Mouse (Mus musculus) layer of hippocampus, postnatal 36 days (tissue): ENCODE measurements at regions not wholly inside any gene's neighbourhood (a gene's known extent, or its start where the extent isn't known, plus 50 kb on each side); places are given as distances from the start of the nearest gene placed in this dataset.

ENCODE experiments used
- DNase-seq, 2 experiments: peaks; one replicate each; pipeline ENCODE4 v3.0.0; 2022

DNA sequence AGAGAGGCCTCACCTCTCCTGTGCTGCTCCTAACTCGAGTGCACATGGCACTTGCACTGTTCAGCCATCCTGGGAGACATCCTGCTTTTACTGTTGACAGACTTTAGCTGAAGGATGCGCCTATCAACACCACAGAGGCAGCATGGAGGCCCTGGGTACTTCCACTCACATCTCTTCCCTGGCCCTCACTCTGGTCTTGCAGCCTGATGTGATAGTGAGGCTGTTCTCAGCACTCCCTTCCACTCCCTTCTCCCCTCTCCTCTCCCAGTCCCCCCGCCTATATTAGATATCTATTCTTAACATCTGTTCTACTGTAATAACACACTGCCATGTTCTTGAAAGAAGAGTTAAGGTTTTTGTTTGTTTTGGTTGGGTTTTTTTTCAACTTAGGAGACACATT lies 50.2 kb upstream of the Bod1 start:
- no peak for DNase-seq

DNA sequence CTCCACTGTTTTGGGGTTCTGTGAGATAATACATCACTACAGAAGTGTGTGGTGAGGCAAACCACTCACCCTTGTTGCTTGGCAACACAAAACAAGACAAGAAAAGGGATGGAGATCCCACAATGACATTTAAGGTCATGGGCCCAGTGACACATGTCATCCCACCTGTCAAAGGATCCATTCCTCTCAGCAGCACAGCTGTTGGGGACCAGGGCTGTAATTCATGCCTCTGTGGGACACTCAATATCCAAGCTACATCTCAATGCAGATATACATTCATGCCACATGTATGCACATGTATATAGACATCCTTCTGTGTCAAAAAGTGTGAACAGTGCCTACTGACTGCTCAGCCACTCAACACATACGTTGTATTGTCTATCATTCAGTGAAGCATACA lies 52.8 kb upstream of the Bod1 start:
- DNase-seq: no peak

DNA sequence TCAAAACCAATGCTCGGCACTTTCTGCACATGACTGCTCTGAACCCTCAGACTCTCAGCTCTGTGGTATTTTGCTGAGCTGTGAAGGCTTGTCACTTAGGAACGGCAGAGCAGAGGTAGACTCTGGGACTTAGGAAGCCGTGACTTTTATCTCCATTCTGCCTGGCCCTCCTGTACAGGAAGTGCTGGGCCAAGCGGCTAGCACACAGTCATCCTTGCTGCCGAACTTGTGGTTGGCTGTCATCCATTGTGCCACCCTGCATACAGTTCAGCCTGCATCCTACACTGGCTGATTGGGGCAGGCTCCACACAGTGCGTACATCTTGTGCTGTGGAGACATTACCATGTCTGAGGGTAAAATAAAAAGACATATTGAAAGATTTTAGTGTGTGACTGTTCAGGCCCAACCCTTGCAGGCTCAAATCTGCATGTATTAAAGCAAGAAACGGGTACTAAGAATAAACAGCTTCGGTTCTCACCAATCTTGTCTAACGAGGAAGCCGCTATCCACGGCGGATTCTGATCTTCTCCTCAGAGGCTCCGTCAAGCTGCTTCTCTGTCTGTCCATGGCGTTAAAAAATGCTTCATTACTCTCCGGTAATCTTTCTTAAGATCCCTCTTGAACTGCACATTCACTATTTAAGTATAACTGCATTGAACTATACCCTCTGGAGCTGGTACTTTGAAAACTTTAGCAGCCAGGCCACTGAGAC lies 54.4 kb upstream of the Bod1 start:
- no peak for DNase-seq

DNA sequence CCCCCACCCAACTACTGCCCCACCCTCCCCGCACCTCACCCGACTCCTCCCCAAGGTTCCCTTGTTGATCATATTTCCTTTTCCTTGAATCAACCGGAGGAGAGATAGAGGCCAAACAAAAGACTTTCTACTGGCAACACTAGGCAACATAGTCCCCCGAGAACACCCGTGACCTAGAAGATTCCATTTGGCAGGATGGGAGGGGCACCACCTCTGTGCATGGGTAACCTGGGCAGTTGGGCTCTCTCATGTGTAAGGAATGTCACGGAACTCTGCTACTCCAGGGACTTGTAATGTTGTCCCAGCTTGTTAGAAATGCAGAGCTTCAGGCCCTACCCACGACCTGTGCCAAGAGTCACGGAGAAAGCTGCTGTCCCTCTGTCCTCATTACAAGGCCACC lies 55.6 kb upstream of the Bod1 start:
- DNase-seq: no peak

DNA sequence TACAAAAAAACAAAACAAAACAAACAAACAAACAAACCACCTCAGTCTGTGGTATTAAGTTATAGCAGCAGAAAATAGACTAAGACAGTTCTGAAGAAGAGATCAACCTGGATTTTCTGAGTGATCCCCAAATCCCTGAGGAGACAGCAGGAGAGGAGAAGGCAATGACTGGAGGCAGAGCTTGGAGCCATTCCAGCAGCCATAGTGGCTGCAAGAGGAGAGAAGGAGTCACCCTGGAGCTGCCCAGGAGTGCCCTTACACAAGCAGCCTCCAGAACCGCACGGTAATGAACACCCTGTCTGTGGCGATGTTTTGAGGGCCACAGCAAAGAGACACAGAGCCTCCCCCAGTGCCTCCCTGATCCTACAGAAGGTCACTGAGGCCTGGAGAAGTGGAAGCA lies 58.0 kb upstream of the Bod1 start:
- DNase-seq: no peak

DNA sequence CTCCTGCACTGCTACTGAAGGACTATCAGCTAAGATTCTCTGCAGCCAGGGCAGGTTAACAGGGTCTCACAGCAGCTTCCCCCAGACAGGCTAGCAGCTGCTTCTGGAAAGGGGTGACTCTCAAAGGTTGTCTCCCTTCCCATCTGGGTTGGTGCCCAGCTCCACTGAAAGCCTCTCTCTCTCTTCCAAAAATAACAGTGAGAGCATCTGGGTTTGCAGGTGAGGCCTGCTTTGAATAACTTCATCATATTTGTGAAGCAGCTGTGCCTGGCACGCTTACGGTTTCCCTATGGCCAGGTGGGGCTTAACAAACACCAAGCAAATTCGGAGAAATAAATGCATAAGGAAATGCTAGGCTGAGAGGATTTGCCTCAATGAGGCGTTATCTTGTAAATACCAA lies 58.5 kb upstream of the Bod1 start:
- DNase-seq: no peak

DNA sequence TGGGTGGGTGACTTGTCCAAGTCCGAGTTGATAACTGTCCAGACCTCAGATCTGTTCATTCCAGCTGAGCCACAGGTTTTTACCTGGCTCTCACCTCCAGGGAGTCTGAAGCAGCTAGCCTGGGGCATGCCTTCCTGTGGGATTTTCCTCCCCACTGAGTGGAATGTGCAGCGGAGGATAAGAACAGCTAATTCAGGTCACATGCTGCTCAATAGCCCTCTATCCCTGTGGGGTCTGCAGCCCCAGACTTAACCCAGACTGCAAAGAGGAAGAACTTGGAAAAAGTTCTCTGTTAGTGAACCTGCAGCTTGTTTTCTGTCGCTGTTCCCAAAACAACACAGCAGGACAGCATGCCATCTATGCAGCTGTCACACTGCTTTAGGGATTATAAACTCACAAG lies 59.0 kb upstream of the Bod1 start:
- DNase-seq: no peak

DNA sequence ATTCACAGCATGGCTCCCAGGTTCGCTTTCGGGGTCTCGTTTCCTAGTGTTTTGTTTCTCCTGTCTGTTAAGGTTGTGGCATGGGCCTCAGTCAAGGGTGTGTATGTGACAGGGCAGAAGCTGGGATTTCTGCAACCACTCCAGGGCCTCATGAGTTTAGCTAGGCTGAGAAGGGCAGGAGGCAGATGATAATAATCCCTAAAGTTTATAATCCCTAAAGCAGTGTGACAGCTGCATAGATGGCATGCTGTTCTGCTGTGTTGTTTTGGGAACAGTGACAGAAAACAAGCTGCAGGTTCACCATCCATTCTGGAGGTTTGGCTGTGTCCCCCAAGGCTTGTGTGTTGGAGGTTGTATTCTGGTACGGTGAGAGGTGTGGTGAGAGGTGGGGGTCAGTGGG lies 59.8 kb upstream of the Bod1 start:
- DNase-seq: no peak

DNA sequence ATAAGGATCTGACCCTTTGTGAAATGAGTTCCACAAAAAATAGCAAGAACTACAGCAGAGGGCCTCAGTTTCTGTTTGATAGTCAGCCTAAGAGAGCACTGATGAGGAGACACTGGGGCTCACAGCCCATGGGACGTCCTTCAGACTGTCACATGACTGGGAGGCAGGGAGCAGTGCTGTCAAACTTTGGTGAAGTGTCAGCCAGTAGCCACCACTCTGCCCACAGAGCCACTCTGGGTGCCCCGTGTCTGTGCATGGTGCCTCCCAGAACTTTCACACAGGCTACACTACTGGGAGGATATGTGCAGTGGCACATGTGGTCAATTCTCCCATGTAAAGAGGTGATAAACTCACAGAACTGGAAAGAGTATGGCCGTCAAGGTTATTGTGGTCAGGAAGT lies 60.7 kb upstream of the Bod1 start:
- DNase-seq: no peak

DNA sequence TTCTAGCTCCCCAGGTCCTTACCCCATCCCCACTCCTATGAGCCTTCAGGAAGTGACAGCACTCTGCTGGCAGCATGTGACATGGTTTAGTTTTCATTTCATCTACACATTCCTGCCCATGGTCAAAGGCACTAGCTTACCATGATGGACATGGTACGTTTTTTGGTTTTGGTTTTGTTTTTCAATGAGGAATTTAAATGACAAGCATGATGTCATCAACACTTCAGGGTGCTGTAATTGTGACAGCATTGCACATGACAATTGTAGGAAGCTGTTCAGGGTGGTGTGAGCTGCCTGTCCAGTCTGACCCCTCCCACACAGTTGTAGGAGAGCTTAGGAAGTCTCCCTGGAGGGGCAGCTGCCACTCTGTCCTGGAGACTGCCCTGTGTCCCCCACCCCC lies 61.3 kb upstream of the Bod1 start:
- no peak for DNase-seq

DNA sequence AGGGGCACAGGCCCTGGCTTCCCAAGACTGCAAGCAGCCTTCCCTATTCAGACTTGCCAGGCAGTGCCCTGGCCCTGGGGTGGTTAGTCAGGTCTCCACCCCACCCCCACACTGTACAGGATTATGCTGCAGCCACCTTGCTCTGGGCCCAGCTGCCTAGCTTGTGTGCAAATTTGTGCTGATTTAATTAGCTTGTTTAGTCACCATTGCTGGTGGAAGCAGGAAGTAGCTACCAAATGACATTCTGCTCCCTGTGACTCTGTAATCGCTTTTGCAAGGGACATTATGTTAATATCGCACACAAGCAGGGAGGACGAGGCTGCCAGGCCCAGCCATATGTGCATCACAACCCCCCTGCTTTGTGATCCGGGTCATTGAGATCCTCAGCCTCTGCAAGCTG lies 62.4 kb upstream of the Bod1 start:
- DNase-seq: no peak

DNA sequence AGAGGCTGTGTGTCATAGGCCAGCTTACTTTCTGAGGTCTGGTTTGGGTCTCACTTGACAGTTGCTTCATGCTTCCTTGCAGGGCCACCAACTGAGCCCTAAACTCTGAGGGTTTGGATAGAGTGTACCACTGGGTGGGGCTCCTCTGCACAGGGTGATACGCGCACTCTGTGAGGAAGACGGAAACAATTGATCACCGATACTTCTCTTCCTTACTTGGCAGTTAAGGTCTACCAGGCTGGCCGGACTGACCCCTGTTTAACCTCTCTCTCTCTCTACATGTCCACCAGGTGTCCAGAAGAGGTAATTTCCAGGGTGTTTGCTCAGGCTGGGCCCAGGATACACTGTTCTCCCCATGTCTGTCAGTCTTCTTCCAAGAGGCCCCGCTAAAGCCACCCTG lies 63.6 kb upstream of the Bod1 start:
- no peak for DNase-seq

DNA sequence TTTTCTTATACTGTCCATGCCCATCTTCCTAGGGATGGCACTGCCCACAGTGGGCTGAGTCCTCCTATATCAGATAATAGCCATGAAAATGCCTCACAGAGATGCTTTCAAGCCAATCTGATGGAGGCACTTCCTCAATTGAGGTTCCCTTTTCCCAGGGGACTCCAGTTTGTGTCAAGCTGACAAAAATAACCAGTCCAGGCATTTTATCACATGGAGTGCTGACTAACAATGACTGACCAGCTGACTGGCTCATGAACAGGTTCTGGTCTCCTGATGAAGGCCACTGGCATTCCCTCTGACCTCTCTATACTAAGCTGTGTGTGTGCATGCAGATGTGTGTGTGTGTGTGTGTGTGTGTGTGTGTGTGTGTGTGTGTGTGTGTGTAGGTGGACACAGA lies 64.4 kb upstream of the Bod1 start:
- no peak for DNase-seq

DNA sequence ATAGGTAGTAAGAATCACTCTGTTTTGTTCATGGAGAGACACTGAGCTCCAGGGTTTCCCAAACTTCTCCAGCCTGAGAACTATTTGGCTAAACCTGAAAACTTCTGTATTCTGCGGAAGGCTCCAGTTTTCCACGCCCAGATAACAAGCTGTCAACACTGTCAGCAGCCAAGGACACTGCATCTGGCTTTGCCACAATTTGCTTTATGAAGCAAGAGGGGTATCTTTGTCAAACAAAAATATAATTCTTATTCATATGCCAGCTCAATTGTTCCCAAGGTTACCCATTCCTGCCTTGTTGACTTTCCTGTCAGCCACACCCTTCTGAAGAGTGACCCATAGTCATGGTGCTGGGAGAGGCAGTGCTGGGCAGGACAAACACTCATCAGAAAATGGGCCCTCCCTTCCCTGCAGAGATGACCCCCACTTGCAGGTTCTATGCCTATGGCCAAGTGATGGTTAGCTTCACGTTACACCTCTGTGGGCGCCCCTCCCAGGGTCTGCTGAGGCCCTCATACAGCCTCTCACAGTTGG lies 64.9 kb upstream of the Bod1 start:
- DNase-seq: no peak

DNA sequence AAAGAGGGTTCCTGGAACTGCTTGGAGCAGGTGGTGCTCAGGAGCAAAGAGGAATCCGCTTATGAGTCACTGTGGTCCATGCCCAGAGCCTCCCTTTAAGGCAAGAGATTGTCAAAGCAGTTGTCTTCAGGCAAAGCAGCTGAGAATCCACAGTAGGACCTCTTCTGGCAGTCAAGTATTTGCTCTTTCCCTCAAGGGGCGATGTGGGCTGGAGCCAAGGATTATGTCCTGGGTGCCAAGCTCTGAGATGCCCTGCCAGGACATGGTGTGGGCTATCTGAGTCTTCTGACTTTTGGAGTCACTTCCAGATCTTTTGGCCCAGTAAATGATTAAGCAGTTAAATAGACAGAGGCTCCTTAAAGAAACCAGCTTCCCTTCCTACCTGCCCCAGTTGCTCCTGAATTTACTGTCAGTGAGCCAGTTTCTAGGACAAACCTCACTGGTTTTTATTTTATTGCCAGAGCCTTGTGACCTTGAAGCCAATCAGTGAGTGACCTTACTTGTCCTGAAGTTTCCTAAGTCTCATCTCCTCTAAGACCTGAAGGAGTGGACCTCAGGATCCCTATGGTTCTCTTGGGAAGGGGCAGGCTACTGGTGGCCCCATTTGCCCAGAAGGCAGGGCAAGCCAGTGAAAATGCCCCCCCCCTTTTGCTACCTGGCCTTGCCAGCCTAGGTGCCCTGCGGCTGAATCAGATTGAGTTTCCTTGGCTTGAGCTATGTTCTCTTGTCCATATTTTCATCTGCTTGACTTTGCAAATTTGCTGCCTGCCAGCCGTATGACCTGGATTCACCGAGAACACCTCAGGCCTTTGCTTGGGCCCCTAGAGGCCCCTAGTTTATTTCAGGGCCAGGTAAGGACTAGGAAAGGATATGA lies 66.7 kb upstream of the Bod1 start:
- no peak for DNase-seq

DNA sequence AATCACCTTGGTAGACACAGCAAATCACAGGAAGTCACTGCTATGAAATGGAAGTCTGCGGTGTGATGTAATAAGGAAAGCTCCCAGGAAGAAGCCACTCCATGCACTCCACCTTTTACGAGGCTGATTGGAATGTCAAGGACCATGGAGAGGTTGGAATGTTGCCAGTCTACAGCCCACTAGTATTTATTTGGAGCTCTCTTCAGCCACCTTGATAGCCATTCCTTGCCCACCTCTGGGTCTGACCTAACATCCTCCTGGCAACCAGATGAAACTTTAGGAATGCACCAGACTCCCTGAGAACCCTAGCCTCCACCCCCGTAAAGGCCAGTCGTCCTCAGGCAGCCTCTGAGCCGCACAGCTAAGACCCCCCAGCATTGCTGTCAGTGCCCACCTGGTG lies 68.7 kb upstream of the Bod1 start:
- DNase-seq: no peak

DNA sequence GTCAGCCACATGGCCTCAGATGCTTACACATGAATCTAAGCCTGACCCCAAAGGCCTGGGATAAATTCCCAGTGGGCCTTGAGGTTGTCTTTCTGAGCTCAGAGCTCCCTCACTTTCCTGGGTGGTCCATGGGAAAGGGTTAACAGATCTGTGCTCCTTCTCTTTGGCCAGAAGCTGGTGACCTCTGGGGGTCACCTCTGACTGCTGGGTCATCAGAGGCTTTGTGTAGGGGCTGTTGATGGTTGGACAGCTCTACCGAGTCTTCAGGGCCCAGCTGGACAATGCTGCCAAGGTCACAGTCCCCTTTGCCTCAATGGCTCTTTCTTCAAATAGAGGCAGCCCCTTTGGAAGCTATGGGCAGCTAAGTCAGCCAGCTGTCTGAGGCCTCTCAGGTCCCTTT lies 70.5 kb upstream of the Bod1 start:
- DNase-seq: no peak

DNA sequence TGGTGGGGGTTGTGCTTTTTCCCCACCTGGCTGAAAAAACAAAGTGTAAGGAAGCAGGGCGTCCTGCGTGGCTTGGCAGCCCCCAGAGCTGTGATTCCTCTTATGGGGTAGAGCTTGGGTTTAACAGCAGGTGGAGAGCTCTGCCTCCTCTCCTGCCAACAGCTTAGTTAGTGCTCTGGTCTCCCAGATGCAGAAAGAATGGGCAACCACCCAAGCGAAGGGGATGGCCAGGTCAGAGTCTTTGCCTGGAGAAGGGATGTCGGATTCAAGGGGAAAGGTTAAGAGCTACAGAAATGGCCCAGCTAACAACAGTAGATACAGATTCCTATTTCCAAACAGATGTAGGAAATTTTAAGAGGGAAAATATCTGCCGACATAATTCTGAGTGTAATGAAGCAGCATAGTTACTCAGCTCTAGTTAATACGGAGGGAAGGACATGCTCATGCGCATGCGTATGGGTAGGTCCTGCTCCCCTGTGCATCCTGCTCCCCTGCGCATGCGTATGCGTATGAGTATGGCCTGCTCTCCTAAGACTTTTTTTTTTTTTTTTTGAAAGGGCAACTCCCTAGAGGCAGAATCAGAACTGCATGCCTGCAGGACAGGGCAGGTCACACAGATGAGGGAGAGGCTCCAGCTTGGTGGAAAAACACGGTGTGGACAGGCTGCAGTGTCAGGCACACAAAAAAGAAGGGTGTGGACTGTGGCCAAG lies 72.5 kb upstream of the Bod1 start:
- DNase-seq: no peak

DNA sequence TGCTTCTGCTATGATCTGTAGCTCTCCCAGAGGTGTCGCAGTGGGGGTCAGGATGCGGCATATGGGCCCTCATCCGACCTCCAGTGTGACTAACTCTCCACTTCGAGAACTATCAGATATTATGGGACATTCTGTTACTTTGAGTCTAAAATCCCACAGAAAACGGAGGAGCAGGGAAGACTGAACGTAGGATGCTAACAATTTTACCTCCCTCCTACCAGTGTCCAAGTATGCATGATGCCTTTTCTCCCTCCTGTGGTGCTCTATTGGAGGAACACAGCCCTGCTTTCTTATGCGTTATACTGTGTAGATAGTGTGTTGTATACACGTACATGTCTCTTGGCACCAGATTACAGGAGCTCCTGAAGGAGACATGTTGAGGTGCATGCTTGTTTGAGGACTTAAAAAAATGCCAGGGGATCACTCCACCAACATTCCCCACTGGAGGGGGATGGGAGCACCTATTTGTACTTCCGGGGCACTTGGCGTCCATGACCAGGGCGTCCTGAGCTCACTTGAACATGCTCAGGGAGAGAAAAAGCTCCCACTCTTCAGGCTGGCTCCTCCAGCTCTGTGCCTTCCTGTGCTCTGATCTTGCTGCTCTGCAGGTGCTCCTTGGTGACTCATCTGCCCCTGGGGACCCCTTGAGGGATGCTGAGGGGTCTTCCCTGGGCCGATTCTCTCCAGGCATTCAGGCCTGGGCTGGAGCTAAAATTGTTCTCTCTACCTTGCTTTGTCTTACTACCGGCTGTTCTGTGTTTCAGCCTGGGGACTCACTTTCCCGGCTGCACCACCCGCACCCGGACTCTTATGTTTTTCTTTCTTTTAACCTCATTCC lies 73.6 kb upstream of the Bod1 start:
- DNase-seq: no peak

DNA sequence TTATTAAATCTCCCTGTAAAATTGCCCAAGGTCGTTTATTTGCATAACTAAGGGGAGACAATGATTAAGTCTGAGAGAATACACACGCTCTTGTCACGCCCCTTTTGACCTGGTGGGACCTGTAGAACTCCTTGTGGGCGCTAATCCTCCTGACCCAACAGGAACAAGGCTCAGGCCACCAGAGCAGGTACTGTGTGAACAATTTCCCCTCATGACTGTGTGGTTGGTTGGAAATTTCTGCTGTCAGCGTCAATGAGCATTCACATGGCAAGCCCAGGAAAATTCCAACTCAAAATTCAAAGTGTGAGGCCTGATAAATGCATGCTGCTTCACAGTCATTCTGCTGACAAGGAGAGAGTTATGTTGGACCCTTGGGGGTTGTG lies 74.2 kb upstream of the Bod1 start:
- no peak for DNase-seq

DNA sequence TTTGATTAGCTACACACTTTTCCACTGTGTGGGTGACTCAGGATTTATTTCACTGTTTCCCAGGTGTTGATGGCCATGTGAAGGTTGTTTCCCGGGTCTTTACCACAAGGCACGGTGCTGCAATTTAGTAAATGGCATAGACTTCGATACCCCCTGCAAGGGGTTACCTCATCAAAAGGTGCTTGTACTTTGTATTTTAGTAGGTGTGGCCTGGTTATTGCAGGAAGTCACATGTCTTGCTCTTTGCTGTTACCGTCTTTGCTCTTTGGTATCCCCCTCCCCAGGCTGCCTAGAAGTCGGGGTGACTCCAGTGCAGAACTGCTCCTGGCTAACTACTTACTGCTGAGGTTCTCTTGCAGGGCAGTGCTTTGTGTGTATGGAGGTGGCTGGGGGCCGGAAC lies 74.8 kb upstream of the Bod1 start:
- no peak for DNase-seq

DNA sequence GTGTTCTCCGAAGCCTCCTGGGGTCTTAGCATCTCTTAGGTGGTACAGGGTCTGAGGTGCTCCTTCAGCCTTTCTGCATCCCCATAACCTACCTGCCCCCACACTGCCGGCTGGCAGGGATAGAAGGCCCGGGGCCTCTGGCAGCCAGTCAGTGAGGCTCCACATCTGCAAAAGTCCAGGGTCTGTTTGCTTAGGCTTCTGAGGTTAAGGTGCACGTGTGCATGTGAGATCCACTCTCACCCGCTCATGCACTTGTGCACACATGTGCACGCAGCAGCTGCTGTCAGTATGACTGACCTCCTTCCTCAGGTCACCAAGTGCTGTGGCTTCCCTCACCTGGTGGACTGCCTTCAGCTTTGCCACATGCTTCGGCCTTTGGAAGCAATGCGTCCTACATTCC lies 75.3 kb upstream of the Bod1 start:
- no peak for DNase-seq
